Comparison of ENCODE assay signal across 8 mouse cellular contexts in the genomic region with DNA sequence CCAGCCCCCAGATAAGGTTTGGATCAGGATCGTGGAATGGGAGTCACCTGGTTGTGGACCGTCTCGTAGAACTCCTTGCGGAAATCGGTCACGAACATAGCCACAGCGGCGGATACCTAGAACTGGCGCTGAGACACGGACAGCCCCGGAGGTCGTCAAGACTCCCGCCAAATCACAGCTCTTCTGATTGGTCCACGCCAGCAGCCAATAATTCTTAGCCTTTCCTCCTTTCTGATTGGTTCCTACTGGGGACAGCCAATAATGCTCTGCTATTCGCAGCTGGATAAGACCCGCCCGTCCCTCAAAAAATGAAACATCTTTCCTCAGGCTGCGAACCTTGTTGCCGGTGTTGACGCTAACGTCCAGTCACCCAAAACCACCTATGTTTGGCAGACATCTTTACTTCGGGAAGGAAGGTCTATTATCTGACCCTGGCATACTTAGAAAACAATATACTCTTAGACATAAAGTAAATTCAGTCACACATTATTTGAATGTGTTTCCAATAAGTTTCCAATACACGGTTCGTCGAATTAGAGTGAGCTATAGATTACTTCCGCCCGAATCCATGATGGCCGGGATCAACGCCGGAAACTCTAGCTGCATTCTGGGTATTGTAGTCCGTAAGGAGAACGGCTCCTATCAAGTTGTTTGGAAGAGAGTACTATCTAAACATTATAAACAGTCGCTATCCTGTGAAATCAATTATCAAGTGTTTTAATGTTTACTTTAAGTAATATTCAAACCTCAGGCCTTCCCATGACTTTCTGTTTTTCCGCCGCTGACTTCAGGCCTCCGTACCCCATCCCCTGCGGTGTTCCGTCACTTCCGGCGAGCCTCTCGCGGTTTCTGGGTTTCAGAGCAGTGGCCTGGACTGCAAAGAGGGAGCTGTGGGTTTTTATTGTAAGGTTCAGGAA. TPM values are rescaled to one million over a fixed set of nuclear protein-coding genes. Genes with fewer than 3 reads are reported as not detected.
DNase-seq lines count a peak whose midpoint lies in the region; ATAC-seq and TF ChIP-seq lines count a peak whose summit lies in the region.

A gene (plus strand): TSS at position 312 of the 917 bp plus-strand sequence.
A gene (minus strand): TSS at position 520 of the 917 bp plus-strand sequence.

- no peak for TF ChIP-seq CTCF in kidney, postnatal 0 days (IDR thresholded peaks at IDR 0.05; ENCODE audit: low read depth)

- WGBS in heart, embryonic 12.5 days = under 1% methylated on average over 42 of the region's 42 CpGs
- WGBS in kidney, postnatal 0 days = under 1% methylated on average over 42 of the region's 42 CpGs
- under 1% methylated on average over 42 of the region's 42 CpGs for WGBS in liver, embryonic 11.5 days
- WGBS in stomach, embryonic 14.5 days = under 1% methylated on average over 42 of the region's 42 CpGs

- H3K4me3 ChIP-seq in heart, embryonic 12.5 days = peak within 1 kb of the TSS; percentile 85
- H3K4me3 ChIP-seq in kidney, postnatal 0 days (replicated peaks; ENCODE audit: low read depth, low read length) = peak within 1 kb of the TSS; percentile 95
- H3K4me3 ChIP-seq in liver, embryonic 11.5 days (ENCODE audit: low read depth, low read length) = peak within 1 kb of the TSS; percentile 68
- H3K4me3 ChIP-seq in stomach, embryonic 14.5 days (ENCODE audit: low read depth, low read length) = peak within 1 kb of the TSS; percentile 77

- peak; percentile 96 for DNase-seq in CD4-positive helper T cell, adult 2 months (ENCODE audit: low read depth, low spot score)
- DNase-seq in brain, embryonic 18.5 days (ENCODE audit: low read depth, low spot score) = peak; percentile 92
- DNase-seq in kidney, postnatal 0 days (ENCODE audit: low spot score) = peak; percentile 99
- peak; percentile 85 for DNase-seq in liver, embryonic 11.5 days (ENCODE audit: low spot score)
- peak; percentile 95 for DNase-seq in naive thymus-derived CD4-positive, alpha-beta T cell, adult 2 months (ENCODE audit: low read depth)

- no peaks in the 10 kb centered on the region for H3K27me3 ChIP-seq in heart, embryonic 12.5 days (replicated peaks)
- H3K27me3 ChIP-seq in kidney, postnatal 0 days (ENCODE audit: insufficient read depth, low read length) = no peaks in the 10 kb centered on the region
- H3K27me3 ChIP-seq in liver, embryonic 11.5 days (replicated peaks; ENCODE audit: control insufficient read depth, insufficient read depth, low read length) = no peaks in the 10 kb centered on the region
- H3K27me3 ChIP-seq in stomach, embryonic 14.5 days (ENCODE audit: control insufficient read depth, insufficient read depth, low read length) = no peaks in the 10 kb centered on the region

- H3K4me1 ChIP-seq in heart, embryonic 12.5 days (replicated peaks) = peaks cover 16% of the 10 kb centered on the region
- peaks cover 5% of the 10 kb centered on the region for H3K4me1 ChIP-seq in kidney, postnatal 0 days (replicated peaks; ENCODE audit: insufficient read depth, low read length)
- H3K4me1 ChIP-seq in liver, embryonic 11.5 days (replicated peaks; ENCODE audit: control insufficient read depth, insufficient read depth, low read length) = peaks cover 8% of the 10 kb centered on the region; the same call in 1 of the 2 replicates
- H3K4me1 ChIP-seq in stomach, embryonic 14.5 days (ENCODE audit: control insufficient read depth, insufficient read depth, low read length) = no peaks in the 10 kb centered on the region; the same call in 1 of the 2 replicates

- no peaks in the 10 kb centered on the region for H3K9me3 ChIP-seq in heart, embryonic 12.5 days (replicated peaks)
- H3K9me3 ChIP-seq in kidney, postnatal 0 days (replicated peaks; ENCODE audit: low read length) = no peaks in the 10 kb centered on the region
- no peaks in the 10 kb centered on the region for H3K9me3 ChIP-seq in liver, embryonic 11.5 days (ENCODE audit: control insufficient read depth, low read length)
- no peaks in the 10 kb centered on the region for H3K9me3 ChIP-seq in stomach, embryonic 14.5 days (ENCODE audit: control insufficient read depth, low read depth, low read length)

- peak; percentile 90 for ATAC-seq in erythroid progenitor cell, adult 5-6 weeks (replicated peaks; ENCODE audit: low FRiP score, poor library complexity, severe bottlenecking)
- ATAC-seq in heart, embryonic 12.5 days (ENCODE audit: insufficient number of reproducible peaks, low FRiP score) = peak; percentile 93
- peak; percentile 95 for ATAC-seq in kidney, postnatal 0 days (replicated peaks; ENCODE audit: low FRiP score, low read depth)
- ATAC-seq in liver, embryonic 11.5 days (replicated peaks; ENCODE audit: low FRiP score) = peak; percentile 94
- ATAC-seq in stomach, embryonic 14.5 days (ENCODE audit: insufficient number of reproducible peaks, insufficient read depth, low FRiP score, low read depth) = peak; percentile 97

- peak within 1 kb of the TSS; percentile 84 for H3K4me2 ChIP-seq in heart, embryonic 12.5 days
- H3K4me2 ChIP-seq in kidney, postnatal 0 days (ENCODE audit: low read length) = peak within 1 kb of the TSS; percentile 77
- peak within 1 kb of the TSS; percentile 91 for H3K4me2 ChIP-seq in liver, embryonic 11.5 days
- H3K4me2 ChIP-seq in stomach, embryonic 14.5 days (replicated peaks; ENCODE audit: low read depth, low read length) = peak within 1 kb of the TSS; percentile 78

- H3K9ac ChIP-seq in heart, embryonic 12.5 days = peak within 1 kb of the TSS; percentile 92
- H3K9ac ChIP-seq in kidney, postnatal 0 days (ENCODE audit: low read depth, low read length) = peak within 1 kb of the TSS; percentile 89
- H3K9ac ChIP-seq in liver, embryonic 11.5 days (ENCODE audit: low read depth, low read length) = peak within 1 kb of the TSS; percentile 88
- peak within 1 kb of the TSS; percentile 77 for H3K9ac ChIP-seq in stomach, embryonic 14.5 days (replicated peaks; ENCODE audit: low read depth, low read length)

- peaks cover 44% of the 10 kb centered on the region for H3K36me3 ChIP-seq in heart, embryonic 12.5 days
- peaks cover 24% of the 10 kb centered on the region for H3K36me3 ChIP-seq in kidney, postnatal 0 days (ENCODE audit: insufficient read depth, low read length)
- H3K36me3 ChIP-seq in liver, embryonic 11.5 days (ENCODE audit: control insufficient read depth, insufficient read depth, low read length) = peaks cover 26% of the 10 kb centered on the region
- peaks cover 27% of the 10 kb centered on the region for H3K36me3 ChIP-seq in stomach, embryonic 14.5 days (ENCODE audit: control insufficient read depth, insufficient read depth, low read length)

- H3K27ac ChIP-seq in heart, embryonic 12.5 days (ENCODE audit: poor library complexity, severe bottlenecking) = peak within 1 kb of the TSS; percentile 82
- peak within 1 kb of the TSS; percentile 92 for H3K27ac ChIP-seq in kidney, postnatal 0 days
- H3K27ac ChIP-seq in liver, embryonic 11.5 days (ENCODE audit: low read depth, low read length) = peak within 1 kb of the TSS; percentile 71
- peak within 1 kb of the TSS; percentile 78 for H3K27ac ChIP-seq in stomach, embryonic 14.5 days (ENCODE audit: low read length)

RNA-seq across cellular contexts. Expression of the first gene that starts in this region (rescaled TPM):
- 59.5 and 75.3 TPM in 2 replicates for total RNA-seq in erythroid progenitor cell, adult 5-6 weeks (2015; ENCODE audit: low replicate concordance)
- 87.2 and 92.1 TPM in 2 replicates for total RNA-seq in erythroid progenitor cell, adult 5-6 weeks (2017; ENCODE audit: low replicate concordance)
- polyA plus RNA-seq in heart, embryonic 12.5 days (2016; fragmentation: Nextera tagmentation; extraction: Ambion mirVana) = 71.7 and 73.0 TPM in 2 replicates
- polyA plus RNA-seq in kidney, postnatal 0 days (2015; fragmentation: Nextera tagmentation; extraction: Ambion mirVana) = 82.3 and 86.1 TPM in 2 replicates
- 69.1 and 71.1 TPM in 2 replicates for polyA plus RNA-seq in liver, embryonic 11.5 days (2014; fragmentation: Nextera tagmentation; extraction: Ambion mirVana)
- polyA plus RNA-seq in stomach, embryonic 14.5 days (2014; fragmentation: Nextera tagmentation; extraction: Ambion mirVana) = 85.4 and 85.7 TPM in 2 replicates

RNA-seq across cellular contexts. Expression of the second gene that starts in this region (rescaled TPM):
- 66.7 and 83.3 TPM in 2 replicates for total RNA-seq in erythroid progenitor cell, adult 5-6 weeks (2015; ENCODE audit: low replicate concordance)
- total RNA-seq in erythroid progenitor cell, adult 5-6 weeks (2017; ENCODE audit: low replicate concordance) = 61.0 and 72.0 TPM in 2 replicates
- polyA plus RNA-seq in heart, embryonic 12.5 days (2016; fragmentation: Nextera tagmentation; extraction: Ambion mirVana) = 38.6 and 38.9 TPM in 2 replicates
- 20.1 and 24.9 TPM in 2 replicates for polyA plus RNA-seq in kidney, postnatal 0 days (2015; fragmentation: Nextera tagmentation; extraction: Ambion mirVana)
- polyA plus RNA-seq in liver, embryonic 11.5 days (2014; fragmentation: Nextera tagmentation; extraction: Ambion mirVana) = 66.7 and 76.8 TPM in 2 replicates
- polyA plus RNA-seq in stomach, embryonic 14.5 days (2014; fragmentation: Nextera tagmentation; extraction: Ambion mirVana) = 43.1 and 43.8 TPM in 2 replicates

Comparison
In these comparisons a context has a peak if more than half of its experiments do, and no peak if none do; other contexts are left out.
1. Peak in every context shown above with its lines: DNase-seq, ATAC-seq, H3K4me3 ChIP-seq and H3K27ac ChIP-seq.